Mouse (Mus musculus): ENCODE results near the gene Kdf1. TPM values are rescaled to one million over a fixed set of nuclear protein-coding genes. Genes with fewer than 3 reads are reported as not detected.

The Kdf1 gene
- not detected for total RNA-seq (2021)
- long read RNA-seq, experiment 1: 0 reads
- long read RNA-seq, experiment 2: 0 reads

- no peak for DNase-seq (ENCODE audit: low spot score in 2 of 2)
Observed at GRCm38 (mm10) chr4:133518601-133519368, at the start of gene Kdf1. Kdf1 (plus strand) TSS chr4:133518963.

DNA sequence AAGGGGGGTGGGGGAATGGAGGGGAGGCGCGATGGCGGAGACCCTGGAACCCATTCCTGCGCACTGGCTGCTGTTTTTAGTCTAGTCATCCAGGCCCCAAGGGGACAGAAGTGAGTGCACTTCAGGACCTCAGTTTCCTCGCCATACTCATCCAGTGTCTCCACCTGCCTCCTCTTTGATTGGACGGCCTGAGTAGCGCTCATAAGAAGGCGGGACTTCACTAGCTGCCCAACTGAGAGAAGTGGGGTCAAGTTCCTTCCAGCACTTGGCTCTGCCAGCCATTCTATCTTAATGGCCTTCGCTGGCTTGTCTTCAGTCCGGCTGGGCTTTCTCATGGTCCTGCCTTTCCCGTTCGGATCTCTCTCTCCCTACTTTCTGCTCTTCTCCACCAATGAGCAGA is 49.6 kb upstream of the Kdf1 start:
- no peak for DNase-seq (ENCODE audit: low spot score in 2 of 2)

DNA sequence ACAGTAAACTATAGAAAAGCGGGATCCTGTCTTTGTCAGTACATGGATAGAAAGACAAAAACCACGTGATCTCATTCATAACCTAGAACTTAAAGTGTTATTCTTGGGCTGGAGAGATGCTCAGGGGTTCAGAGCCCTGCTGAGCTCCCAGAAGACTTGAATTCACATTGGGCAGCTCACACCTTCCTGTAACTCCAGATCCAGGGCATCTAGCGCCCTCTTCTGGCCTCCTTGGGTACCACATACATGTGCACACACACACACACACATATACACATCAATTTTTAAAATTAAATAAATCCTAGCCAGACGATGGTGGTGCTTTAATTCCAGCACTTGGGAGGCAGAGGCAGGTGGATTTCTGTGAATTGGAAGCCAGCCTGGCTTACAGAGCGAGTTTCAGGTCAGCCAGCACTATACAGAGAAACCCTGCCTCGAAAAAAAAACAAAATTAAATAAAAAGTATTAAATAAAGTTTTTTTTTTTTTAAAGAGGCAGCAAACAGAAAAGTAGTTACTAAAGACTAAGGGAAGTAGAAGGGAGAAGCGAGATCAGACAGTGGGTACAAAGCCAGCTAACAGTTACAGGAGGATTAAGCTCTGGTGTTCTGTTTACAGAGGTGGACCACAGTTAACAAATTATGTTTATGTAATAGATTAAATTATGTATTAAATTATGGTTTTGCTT is 47.5 kb upstream of the Kdf1 start:
- DNase-seq (ENCODE audit: low spot score in 2 of 2): no peak

DNA sequence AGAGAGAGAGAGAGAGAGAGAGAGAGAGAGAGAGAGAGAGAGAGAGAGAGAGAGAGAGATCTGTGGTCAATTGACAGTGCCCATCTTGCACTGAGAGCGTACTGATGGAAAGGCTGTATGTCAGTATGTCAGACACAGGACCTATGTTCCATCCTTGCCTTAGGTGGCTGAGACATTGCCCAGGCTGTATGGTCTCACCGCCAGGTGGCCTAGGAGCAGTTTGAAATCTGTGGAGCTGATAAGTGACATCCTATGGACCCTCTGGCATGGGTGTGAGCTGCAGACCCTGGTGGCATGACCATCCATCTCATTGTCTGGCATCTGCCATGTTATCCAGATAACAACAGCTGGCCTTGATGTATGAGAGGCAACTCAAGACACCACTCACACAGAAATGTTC is 44.9 kb upstream of the Kdf1 start:
- DNase-seq (ENCODE audit: low spot score in 2 of 2): no peak

GRCm38 (mm10) chr4:133479458-133480184 is 39.1 kb upstream of the Kdf1 start, which contains the start of gene Tent5b:
Tent5b (plus strand) TSS chr4:133480132.
- DNase-seq (ENCODE audit: low spot score in 2 of 2): peak; percentile 94 to 98

DNA sequence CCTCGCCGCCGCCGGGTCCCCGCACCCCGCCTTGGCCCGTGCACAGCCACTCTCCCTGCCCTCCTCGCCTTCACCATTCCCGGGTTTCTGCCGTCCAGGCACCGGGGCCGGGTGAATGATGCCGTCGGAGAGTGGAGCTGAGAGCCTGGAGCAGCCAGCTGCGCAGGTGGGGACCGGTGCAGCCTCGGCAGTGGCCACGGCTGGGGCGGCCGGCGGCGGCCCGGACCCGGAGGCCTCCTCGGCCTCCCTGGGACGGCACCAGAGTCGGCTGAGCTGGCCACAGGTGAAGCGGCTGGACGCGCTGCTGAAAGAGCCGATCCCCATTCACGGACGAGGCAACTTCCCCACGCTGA is 38.6 kb upstream of the Kdf1 start:
- DNase-seq (ENCODE audit: low spot score in 2 of 2): no peak

- DNase-seq (ENCODE audit: low spot score in 2 of 2): no peak
Observed at GRCm38 (mm10) chr4:133480754-133481153, 38.0 kb upstream of the Kdf1 start.

- no peak for DNase-seq (ENCODE audit: low spot score in 2 of 2)
Observed at GRCm38 (mm10) chr4:133481488-133481887, 37.3 kb upstream of the Kdf1 start.

DNA sequence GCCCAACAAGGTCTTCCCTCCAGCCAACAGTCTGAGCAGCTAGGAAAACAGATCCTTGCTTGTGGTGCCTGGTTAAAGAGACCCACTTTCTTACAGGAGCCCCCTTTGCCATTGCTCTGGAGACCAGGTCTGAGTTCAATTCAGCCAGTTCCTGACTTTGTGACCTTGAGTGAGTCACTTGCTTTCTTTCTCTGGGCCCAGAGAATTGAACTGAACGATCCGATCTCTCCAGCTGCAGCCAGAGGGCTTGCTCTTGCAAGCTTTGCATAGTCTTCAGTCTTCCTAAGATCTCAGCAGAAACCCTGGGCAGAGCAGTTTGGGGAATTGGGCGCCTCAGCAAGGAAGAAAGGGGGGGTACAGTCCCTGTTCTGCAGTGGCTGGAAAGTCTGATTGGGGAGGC is 36.3 kb upstream of the Kdf1 start:
- no peak for DNase-seq (ENCODE audit: low spot score in 2 of 2)

- no peak for DNase-seq (ENCODE audit: low spot score in 2 of 2)
Observed at GRCm38 (mm10) chr4:133484266-133485025, 34.3 kb upstream of the Kdf1 start.

DNA sequence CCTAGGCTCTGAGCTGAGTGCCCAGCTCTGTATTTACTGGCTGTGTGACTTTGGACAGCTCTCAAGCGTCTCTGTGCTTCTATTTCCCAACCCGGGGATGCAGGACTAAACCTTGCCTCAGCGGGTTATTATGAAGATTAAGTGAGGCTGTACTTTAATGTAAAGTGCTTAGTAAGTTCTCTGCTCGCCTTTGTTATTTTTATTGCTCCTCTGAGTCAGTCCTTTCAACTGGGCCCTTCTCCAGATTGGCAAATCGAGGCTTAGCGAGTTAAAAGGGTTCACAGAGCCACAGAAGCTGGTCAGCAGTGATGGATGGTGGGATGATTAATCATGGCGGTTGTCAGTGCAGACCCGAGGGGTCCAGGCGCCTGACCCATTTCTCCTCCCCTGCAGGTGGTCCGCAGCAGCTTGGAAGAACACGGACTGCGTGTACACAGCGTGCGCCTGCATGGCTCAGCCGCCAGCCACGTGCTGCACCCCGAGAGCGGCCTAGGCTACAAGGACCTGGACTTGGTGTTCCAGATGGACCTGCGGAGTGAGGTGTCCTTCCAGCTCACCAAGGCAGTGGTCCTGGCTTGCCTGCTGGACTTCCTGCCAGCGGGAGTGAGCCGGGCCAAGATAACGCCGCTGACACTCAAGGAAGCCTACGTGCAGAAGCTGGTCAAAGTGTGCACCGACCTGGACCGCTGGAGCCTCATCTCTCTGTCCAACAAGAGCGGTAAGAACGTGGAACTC is 32.9 kb upstream of the Kdf1 start:
- no peak for DNase-seq (ENCODE audit: low spot score in 2 of 2)

DNA sequence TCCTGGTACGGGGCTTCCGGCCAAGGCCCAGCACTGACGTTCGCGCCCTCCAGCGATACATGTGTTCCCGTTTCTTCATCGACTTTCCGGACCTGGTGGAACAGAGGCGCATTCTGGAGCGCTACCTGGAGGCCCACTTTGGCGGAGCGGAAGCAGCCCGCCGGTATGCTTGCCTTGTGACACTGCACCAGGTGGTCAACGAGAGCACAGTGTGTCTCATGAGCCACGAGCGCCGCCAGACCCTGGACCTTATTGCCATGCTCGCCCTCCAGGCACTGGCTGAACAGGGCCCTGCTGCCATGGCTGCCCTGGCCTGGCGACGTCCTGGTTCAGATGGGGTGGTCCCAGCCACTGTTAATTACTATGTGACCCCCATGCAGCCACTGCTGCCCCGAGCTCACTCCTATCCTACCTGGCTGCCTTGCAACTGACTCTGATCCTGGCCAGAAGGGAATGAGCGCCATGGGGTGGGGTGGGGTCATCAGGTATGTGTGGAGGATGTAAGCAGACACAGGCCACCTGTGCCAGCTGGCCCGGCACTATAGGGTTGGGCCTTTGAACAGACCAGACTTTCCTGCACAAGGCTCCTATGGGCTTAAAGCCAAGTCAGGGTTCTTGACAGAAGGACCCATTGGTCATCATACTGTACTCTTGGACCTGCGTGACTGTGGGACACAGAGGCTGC is 31.9 kb upstream of the Kdf1 start:
- no peak for DNase-seq (ENCODE audit: low spot score in 2 of 2)

GRCm38 (mm10) chr4:133488619-133489392 is 30.0 kb upstream of the Kdf1 start:
- DNase-seq (ENCODE audit: low spot score in 2 of 2): no peak

DNA sequence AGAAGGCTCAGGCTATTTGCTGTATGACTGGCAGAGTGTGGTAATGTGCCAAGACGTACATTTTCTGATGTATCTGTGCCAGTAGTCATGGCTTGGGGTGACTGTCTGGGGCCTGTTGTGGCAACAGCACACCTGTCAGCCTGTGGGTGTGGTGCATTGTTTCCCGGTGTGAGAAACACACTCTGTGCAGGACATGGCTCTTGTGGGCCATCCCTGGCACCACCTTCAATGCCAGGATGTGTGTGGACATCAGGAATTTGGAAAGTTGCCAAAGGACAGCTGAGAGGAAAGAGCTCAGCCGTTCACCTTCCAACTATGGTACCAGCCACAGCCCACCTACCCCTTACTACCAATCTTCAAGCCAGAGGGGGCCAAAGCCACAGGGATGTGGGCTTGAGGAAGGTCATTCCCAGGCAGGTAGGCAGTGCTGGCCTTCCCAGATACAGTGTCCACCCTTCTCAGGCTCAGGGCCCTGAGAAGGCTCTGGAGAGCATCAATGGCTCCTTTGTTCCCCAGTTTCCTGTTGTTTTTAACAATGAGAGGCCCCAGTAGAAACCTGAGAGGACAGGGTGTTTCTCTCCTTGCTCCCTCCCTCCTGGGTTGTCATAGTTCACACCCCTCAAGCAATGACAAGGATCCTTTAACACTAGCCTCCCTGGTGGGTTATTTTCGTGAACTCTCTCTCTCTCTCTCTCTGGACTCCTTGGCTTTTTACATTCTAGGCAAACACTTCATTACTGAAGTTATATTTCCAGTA is 29.1 kb upstream of the Kdf1 start:
- DNase-seq (ENCODE audit: low spot score in 2 of 2): no peak

- no peak for DNase-seq (ENCODE audit: low spot score in 2 of 2)
Observed at GRCm38 (mm10) chr4:133491800-133492199, 27.0 kb upstream of the Kdf1 start.

- DNase-seq (ENCODE audit: low spot score in 2 of 2): no peak
Observed at GRCm38 (mm10) chr4:133493895-133494294, 24.9 kb upstream of the Kdf1 start.

DNA sequence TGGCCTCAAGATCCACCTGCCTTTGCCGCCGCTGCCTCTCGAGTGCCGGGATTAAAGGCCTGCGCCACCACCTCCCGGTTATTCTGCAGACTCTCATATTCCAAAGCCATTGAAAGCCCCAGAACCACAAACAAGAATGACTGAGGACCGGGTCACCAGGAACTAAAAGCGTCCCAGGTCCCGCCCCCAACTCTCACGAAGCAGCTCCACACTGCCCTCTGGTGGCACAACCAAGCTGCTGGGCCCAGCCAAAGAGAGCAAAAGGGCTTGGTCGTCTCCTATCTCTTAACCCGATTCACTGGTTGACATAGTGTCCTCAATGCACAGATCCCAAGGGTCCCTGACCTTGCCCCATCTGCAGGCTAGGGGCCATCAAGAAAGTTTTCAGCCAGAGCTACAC is 24.3 kb upstream of the Kdf1 start:
- DNase-seq (ENCODE audit: low spot score in 2 of 2): peak; percentile 79 to 82

- no peak for DNase-seq (ENCODE audit: low spot score in 2 of 2)
Observed at GRCm38 (mm10) chr4:133494867-133495266, 23.9 kb upstream of the Kdf1 start.
